Mouse (Mus musculus) testis, adult 2 months (tissue): ENCODE data around the gene Adamts13.

Experiments used
- CTCF ChIP-seq: fragments of 200-500 bp; IDR thresholded peaks from 2 replicates; pipeline ENCODE4 v1.5.1; 2012; ENCODE audit warnings: low read depth, mild to moderate bottlenecking, inconsistent platforms, low read length, moderate library complexity; ENCODE audit not compliant: control insufficient read depth, insufficient read depth, insufficient replicate concordance
- POLR2A ChIP-seq: fragments of 200-500 bp; IDR thresholded peaks from 2 replicates; pipeline ENCODE4 v1.6.1; 2012; ENCODE audit warnings: low read depth, mild to moderate bottlenecking, inconsistent platforms, low read length, moderate library complexity; ENCODE audit not compliant: control insufficient read depth

DNA sequence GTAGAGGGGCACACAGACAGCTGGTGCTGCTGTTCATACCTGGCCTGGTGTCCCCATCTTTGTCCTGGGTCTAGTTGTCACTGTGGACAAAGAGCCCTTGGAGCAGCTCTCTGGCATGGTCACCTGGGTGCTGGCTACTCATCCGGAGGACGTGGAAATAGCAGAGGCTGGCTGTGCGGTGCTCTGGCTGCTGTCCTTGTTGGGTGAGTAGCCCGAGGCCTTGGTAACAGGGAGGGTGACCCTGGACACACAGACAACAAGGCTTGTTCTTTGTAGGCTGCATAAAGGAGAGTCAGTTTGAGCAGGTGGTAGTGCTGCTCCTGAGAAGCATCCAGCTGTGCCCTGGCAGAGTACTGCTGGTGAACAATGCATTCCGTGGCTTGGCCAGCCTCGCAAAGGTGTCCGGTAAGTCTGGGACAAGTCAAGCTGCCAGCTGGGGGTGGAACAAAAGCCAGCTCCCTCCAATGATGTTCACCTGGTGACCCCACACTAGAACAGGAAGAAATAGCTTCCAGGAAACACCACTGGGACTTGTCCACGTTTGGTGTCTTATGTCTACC, 21.8 kb upstream of the Adamts13 start:
- TF ChIP-seq CTCF = no peak
- no peak for TF ChIP-seq POLR2A
